Mouse (Mus musculus) CH12.LX (cell line): ENCODE measurements around the gene Pcmt1.
"Not testable (repeated sequence)": the region's sequence is repeated elsewhere in the genome, so short reads cannot be mapped to it uniquely, and the experiment has no call there.

Experiments used
- BHLHE40 ChIP-seq: IDR thresholded peaks from 2 replicates; pipeline ENCODE4 v1.6.1; 2011; ENCODE audit warnings: mild to moderate bottlenecking, low read depth, low read length, improper control_type of control experiment
- CTCF ChIP-seq, 2 experiments: IDR thresholded peaks in 1 of 2; conservative IDR thresholded peaks in 1 of 2; 2 replicates each; pipeline ENCODE4 v1.5.1; 2011 to 2012; ENCODE audit warnings: low read depth in 2 of 2, low read length in 2 of 2, improper control_type of control experiment in 1 of 2, inconsistent platforms in 1 of 2, mild to moderate bottlenecking in 1 of 2, moderate library complexity in 1 of 2
- UBTF ChIP-seq: IDR thresholded peaks from 2 replicates; pipeline ENCODE4 v1.6.1; 2012; ENCODE audit warnings: low read depth, mild to moderate bottlenecking, inconsistent platforms, low read length, improper control_type of control experiment, moderate library complexity

DNA sequence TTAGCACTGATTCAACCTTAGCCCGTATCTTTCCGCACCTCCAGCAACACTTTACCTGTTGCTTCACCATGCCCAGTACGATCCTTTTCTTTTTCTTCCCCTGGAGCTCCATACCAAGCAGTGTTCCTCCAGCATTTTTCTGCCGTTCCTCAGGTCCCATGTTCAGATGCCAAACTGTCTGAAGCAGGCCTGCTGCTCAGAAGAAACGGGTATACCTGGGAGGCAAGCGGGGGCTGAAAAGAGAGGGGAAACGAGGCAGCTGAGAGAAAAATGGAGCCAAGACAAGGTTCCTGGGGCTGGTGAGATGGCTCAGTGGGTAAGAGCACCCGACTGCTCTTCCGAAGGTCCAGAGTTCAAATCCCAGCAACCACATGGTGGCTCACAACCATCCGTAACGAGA, 63.8 kb downstream of the Pcmt1 start:
- not testable (repeated sequence) for TF ChIP-seq UBTF; BHLHE40; CTCF (conservative IDR thresholded peaks at IDR 0.05 in 1 of 2, IDR thresholded peaks at IDR 0.05 in 1 of 2; ENCODE audit: low read depth in 2 of 2, low read length in 2 of 2)
